Mouse (Mus musculus): ENCODE results near the gene Trio. TPM values are rescaled to one million over a fixed set of nuclear protein-coding genes. Genes with fewer than 3 reads are reported as not detected.

The Trio gene
- polyA plus RNA-seq, 1 experiment from 2014 or later, result 60.8 TPM

DNA sequence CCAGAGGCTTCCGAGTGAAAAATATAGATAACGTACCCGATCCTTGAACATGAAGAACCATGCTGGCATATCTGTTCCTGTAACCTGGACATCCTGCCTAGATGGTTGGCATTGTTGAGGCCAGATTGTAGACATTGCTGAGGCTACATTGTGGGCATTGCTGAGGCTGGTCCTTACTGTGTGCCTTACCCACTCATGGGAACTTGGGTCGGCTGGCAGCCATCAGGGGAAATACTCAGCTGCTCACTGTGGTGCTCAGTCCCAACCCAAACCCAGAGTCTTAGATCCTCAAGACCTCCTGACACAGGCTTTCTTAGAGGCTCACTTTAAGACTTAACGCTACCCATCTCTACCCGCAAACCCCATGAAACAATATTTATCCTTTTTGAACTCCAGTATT is 2.9 kb upstream of the Trio start:
- WGBS, result 94% methylated on average over 6 of the region's 6 CpGs
- ATAC-seq (ENCODE audit: low read depth), result no peak

DNA sequence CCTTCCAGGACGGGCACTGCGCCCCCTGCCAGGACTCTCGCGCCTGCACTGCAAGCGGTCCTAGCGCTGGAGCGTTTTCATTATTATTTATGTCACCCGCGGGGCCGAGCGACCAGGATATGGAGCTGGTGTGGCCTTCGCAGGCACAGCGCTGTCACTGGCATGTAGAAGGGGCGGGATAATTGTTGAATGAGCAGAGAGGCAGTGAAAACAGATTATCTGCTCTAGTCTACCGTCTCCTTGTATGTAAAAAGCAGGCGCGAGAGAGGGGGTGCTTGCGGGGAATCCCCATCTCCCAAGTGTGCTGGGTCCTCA is 476 bp upstream of the Trio start:
- H3K27me3 ChIP-seq (replicated peaks; ENCODE audit: control insufficient read depth, insufficient read depth, low read length), result no peaks in the 10 kb centered on the region
- no peaks in the 10 kb centered on the region for H3K9me3 ChIP-seq (ENCODE audit: control insufficient read depth, low read length)
- WGBS, result under 1% methylated on average over 14 of the region's 18 CpGs
- DNase-seq (ENCODE audit: low spot score) (no peak), ATAC-seq (ENCODE audit: low read depth) (no peak)
- 0 out of 2 replicates have a peak overlapping the region, but pooled peaks have one; percentile 17 for H3K27ac ChIP-seq (replicated peaks; ENCODE audit: low read depth, low read length)
- H3K4me2 ChIP-seq (ENCODE audit: low read depth, low read length), result peak overlapping the region; percentile 76
- H3K9ac ChIP-seq (ENCODE audit: low read depth, low read length), result peak overlapping the region; percentile 43; the same call in 1 of the 2 replicates
- H3K4me1 ChIP-seq (ENCODE audit: control insufficient read depth, insufficient read depth, low read length), result peaks cover 24% of the 10 kb centered on the region
- peak overlapping the region; percentile 90 for H3K4me3 ChIP-seq (ENCODE audit: low read depth, low read length)
- no peaks in the 10 kb centered on the region for H3K36me3 ChIP-seq (ENCODE audit: control insufficient read depth, insufficient read depth, low read length)

More for the DNA sequence above, 2.9 kb upstream of the Trio start:
- H3K27ac ChIP-seq (replicated peaks; ENCODE audit: low read depth, low read length), result no peak overlapping the region
- DNase-seq (ENCODE audit: low spot score), result no peak
- H3K9me3 ChIP-seq (ENCODE audit: control insufficient read depth, low read length), result no peaks in the 10 kb centered on the region
- H3K4me2 ChIP-seq (ENCODE audit: low read depth, low read length), result no peak overlapping the region
- H3K4me1 ChIP-seq (ENCODE audit: control insufficient read depth, insufficient read depth, low read length), result peaks cover 3% of the 10 kb centered on the region; the same call in 1 of the 2 replicates
- no peak overlapping the region for H3K4me3 ChIP-seq (ENCODE audit: low read depth, low read length)
- no peaks in the 10 kb centered on the region for H3K36me3 ChIP-seq (ENCODE audit: control insufficient read depth, insufficient read depth, low read length)
- no peaks in the 10 kb centered on the region for H3K27me3 ChIP-seq (replicated peaks; ENCODE audit: control insufficient read depth, insufficient read depth, low read length)
- no peak overlapping the region for H3K9ac ChIP-seq (ENCODE audit: low read depth, low read length)

DNA sequence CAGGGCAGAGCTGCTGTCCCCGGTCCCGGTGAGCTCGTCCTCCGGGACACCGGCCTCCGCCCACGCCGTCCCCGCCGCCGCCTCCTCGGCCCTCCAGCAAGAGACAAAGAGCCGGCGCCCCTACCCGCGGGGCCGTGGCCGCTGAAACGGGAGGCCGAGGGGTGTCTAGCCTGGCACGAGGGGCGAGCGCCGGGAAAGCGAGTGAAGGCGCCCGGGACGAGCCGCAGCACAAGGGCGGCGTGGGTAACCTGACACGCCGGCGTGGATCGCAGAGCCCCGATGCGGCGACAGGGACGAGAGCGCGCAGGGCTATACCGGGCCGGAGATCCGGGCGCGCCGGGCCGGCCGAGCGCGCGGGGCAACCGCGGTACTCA is 696 bp downstream of the Trio start:
- Histone ChIP-seq H3K9ac (ENCODE audit: low read depth, low read length) (peak overlapping the region; percentile 94), H3K4me1 (ENCODE audit: control insufficient read depth, insufficient read depth, low read length) (peaks cover 24% of the 10 kb centered on the region), H3K27me3 (replicated peaks; ENCODE audit: control insufficient read depth, insufficient read depth, low read length) (no peaks in the 10 kb centered on the region), H3K36me3 (ENCODE audit: control insufficient read depth, insufficient read depth, low read length) (no peaks in the 10 kb centered on the region), H3K4me2 (ENCODE audit: low read depth, low read length) (peak overlapping the region; percentile 93), H3K27ac (replicated peaks; ENCODE audit: low read depth, low read length) (peak overlapping the region; percentile 99), H3K9me3 (ENCODE audit: control insufficient read depth, low read length) (no peaks in the 10 kb centered on the region), H3K4me3 (ENCODE audit: low read depth, low read length) (peak overlapping the region; percentile 90)
- peak; percentile 46 for DNase-seq (ENCODE audit: low spot score)
- peak; percentile 27 for ATAC-seq (ENCODE audit: low read depth)
- 0% methylated on average over 8 of the region's 54 CpGs for WGBS

DNA sequence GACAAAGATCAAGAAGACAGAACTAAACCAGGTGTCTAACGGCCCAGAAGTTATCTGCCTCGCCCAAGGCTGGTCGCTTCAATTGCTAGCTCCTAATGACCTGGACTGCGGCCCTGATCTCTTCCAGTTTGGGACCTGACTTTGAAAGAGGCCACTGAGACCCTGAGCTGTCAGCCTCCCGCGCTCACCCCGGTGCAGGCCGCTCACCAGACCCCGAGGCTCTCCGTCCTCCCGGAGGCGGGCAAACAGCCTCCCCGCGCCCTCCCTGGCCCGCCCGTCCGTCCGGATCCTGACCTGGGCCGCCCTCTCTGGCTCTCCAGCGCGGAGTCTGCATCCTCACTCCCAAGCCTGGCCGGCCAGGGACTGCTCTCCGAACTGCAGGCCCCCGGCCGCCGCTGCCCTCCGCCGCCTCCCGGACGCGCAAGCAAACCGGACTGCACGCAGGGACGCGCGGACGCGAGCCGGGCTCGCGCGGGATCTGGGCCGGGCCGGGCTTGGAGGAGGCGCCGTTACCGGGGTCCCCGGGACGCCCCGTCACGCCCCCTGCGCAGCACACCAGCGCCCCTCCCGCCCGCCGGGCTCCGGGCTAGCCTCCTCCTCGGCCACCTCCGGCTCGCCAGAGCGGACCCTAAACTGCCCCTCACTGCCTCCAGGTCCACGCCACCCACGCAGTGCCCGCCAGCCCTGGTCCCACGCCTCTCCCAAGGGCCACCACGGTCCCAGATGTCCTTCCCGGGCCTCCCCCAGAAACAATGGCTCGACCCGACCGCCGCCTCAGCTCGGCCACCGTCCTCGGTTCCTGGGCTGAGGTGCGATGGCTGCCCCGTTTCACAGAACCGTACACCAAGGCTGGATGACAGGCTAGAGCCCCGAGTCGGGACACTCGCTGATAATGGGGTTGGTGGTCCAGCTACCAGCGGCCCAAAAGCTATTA is 1.4 kb downstream of the Trio start:
- peaks cover 24% of the 10 kb centered on the region for H3K4me1 ChIP-seq (ENCODE audit: control insufficient read depth, insufficient read depth, low read length)
- peak overlapping the region; percentile 93 for H3K4me2 ChIP-seq (ENCODE audit: low read depth, low read length)
- peak overlapping the region; percentile 94 for H3K9ac ChIP-seq (ENCODE audit: low read depth, low read length)
- H3K4me3 ChIP-seq (ENCODE audit: low read depth, low read length), result peak overlapping the region; percentile 90
- ATAC-seq (ENCODE audit: low read depth), result peak; percentile 50
- peak; percentile 83 for DNase-seq (ENCODE audit: low spot score)
- H3K27ac ChIP-seq (replicated peaks; ENCODE audit: low read depth, low read length), result peak overlapping the region; percentile 99
- H3K9me3 ChIP-seq (ENCODE audit: control insufficient read depth, low read length), result no peaks in the 10 kb centered on the region
- no peaks in the 10 kb centered on the region for H3K36me3 ChIP-seq (ENCODE audit: control insufficient read depth, insufficient read depth, low read length)
- no peaks in the 10 kb centered on the region for H3K27me3 ChIP-seq (replicated peaks; ENCODE audit: control insufficient read depth, insufficient read depth, low read length)
- WGBS, result 0% methylated on average over 30 of the region's 81 CpGs

DNA sequence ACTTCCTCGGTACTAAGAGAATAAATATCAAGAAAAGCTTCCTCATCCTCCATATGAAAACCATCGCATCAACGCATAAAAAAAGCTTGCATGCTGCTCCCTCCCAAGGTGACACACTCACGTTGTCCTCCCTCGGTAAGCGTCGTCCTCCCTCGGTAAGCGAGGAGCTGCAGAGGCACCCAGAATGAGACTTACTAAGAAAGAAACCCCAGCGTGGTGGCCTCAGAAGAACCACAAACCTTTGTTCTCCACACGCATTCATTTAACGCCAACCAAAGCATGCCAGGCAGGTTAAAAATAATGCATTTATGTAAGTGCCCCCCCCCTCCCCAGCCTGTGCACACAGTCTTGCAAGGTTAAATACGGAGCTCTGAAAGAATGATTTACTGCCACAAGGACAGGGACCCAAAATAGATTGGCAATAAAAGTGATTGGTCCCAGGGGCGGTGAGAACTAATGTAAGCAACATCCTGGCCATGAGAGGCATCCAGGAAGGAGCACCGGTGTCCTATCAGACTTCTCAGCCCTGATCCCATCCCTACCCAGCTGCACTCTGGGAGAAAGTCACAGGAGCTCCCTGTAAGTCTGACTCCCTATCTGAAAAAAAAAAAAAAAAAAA is 3.9 kb downstream of the Trio start:
- DNase-seq (ENCODE audit: low spot score) (no peak), ATAC-seq (ENCODE audit: low read depth) (no peak)
- Histone ChIP-seq H3K27ac (replicated peaks; ENCODE audit: low read depth, low read length) (no peak overlapping the region), H3K9me3 (ENCODE audit: control insufficient read depth, low read length) (no peaks in the 10 kb centered on the region), H3K4me1 (ENCODE audit: control insufficient read depth, insufficient read depth, low read length) (peaks cover 24% of the 10 kb centered on the region), H3K4me2 (ENCODE audit: low read depth, low read length) (peak overlapping the region; percentile 1; the same call in 1 of the 2 replicates), H3K4me3 (ENCODE audit: low read depth, low read length) (no peak overlapping the region), H3K9ac (ENCODE audit: low read depth, low read length) (no peak overlapping the region), H3K27me3 (replicated peaks; ENCODE audit: control insufficient read depth, insufficient read depth, low read length) (no peaks in the 10 kb centered on the region), H3K36me3 (ENCODE audit: control insufficient read depth, insufficient read depth, low read length) (no peaks in the 10 kb centered on the region)
- 14% methylated on average over 15 of the region's 15 CpGs for WGBS

DNA sequence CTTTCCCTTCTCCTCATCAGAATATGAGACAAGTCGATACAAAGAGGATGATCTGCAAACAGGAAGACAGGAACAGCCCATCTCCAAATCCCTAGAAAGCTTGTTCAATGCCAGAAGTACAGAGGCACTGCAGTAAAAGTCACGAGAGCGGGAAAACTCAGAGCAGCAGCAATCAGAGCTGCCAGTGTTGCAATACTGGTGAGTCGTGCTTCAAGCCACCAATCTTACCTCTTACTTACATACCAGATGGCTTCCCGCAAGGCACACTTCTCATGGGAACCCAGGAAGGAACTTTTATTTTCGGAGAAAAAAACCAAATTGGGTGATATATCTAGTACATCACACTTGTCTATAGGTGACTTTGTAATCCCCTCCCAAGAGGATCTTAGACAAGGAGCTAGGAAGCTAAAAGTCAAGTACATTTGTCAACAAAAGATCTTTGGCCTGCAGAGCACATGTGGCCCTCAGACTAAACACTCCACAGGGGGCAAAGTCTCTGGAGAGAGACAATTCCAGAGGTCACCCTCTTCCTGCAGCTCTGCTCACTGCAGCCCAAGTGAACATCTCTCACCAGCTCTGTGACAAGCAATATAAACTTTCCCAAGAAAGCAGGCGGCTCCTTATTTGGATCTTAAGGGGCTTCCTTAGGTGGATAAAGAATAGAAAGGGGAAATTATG is 6.1 kb downstream of the Trio start:
- no peaks in the 10 kb centered on the region for H3K9me3 ChIP-seq (ENCODE audit: control insufficient read depth, low read length)
- no peak overlapping the region for H3K27ac ChIP-seq (replicated peaks; ENCODE audit: low read depth, low read length)
- no peaks in the 10 kb centered on the region for H3K27me3 ChIP-seq (replicated peaks; ENCODE audit: control insufficient read depth, insufficient read depth, low read length)
- H3K4me3 ChIP-seq (ENCODE audit: low read depth, low read length), result no peak overlapping the region
- DNase-seq (ENCODE audit: low spot score) (no peak), ATAC-seq (ENCODE audit: low read depth) (no peak)
- H3K4me2 ChIP-seq (ENCODE audit: low read depth, low read length), result no peak overlapping the region
- H3K36me3 ChIP-seq (ENCODE audit: control insufficient read depth, insufficient read depth, low read length), result no peaks in the 10 kb centered on the region
- 52% methylated on average over 7 of the region's 7 CpGs for WGBS
- no peak overlapping the region for H3K9ac ChIP-seq (ENCODE audit: low read depth, low read length)
- H3K4me1 ChIP-seq (ENCODE audit: control insufficient read depth, insufficient read depth, low read length), result peaks cover 29% of the 10 kb centered on the region

DNA sequence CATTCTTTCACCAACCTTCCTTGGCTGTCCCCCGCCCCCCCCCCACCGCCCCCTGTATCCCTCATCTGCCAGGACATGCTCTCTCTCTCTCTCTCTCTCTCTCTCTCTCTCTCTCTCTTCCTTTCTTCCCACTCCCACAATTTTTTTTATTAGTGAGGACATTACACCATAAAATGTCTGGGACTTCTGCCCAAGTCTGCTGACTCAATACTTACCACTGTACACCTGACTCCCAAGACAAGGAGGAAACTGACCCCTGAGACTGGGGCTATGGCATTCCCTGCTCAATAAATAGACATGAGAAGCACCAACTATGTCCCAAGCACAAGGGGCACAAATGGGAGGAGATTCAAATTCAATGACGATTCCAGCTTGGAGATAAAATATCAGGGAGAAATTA is 18.1 kb downstream of the Trio start:
- Histone ChIP-seq H3K4me3 (ENCODE audit: low read depth, low read length) (no peak overlapping the region), H3K4me1 (ENCODE audit: control insufficient read depth, insufficient read depth, low read length) (peaks cover 25% of the 10 kb centered on the region), H3K4me2 (ENCODE audit: low read depth, low read length) (no peak overlapping the region), H3K36me3 (ENCODE audit: control insufficient read depth, insufficient read depth, low read length) (no peaks in the 10 kb centered on the region), H3K27me3 (replicated peaks; ENCODE audit: control insufficient read depth, insufficient read depth, low read length) (no peaks in the 10 kb centered on the region), H3K9ac (ENCODE audit: low read depth, low read length) (no peak overlapping the region), H3K27ac (replicated peaks; ENCODE audit: low read depth, low read length) (no peak overlapping the region), H3K9me3 (ENCODE audit: control insufficient read depth, low read length) (no peaks in the 10 kb centered on the region)
- DNase-seq (ENCODE audit: low spot score) (no peak), ATAC-seq (ENCODE audit: low read depth) (no peak)
- WGBS, result 53% methylated on average over 3 of the region's 3 CpGs

DNA sequence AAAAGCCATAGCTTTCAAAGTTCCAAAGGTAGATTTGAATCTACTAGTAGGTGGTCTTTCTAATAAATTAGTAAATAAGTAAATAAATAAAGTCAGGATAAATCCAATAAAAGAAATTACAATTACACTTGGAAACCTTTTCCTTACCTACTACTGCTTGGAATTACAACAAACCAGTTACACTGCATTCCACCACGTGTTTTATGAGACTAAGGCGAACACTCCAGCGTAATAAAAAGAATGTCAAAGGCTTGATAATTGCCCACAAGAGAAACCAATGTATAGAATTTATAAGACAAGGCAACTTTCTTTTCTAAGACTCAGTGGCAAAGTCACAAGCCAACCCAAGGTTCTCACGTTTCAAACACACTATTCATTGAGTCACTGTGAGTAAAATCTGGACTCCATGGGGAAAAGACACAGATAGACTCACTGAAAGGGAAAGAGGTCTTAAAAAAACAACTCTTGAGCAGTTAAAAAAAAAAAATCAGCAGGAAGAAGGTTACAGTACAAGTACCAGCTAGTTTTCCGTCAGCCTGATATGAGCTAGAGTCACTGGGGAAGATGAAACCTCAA is 21.4 kb downstream of the Trio start:
- Histone ChIP-seq H3K4me3 (ENCODE audit: low read depth, low read length) (no peak overlapping the region), H3K9me3 (ENCODE audit: control insufficient read depth, low read length) (no peaks in the 10 kb centered on the region), H3K27me3 (replicated peaks; ENCODE audit: control insufficient read depth, insufficient read depth, low read length) (no peaks in the 10 kb centered on the region), H3K36me3 (ENCODE audit: control insufficient read depth, insufficient read depth, low read length) (no peaks in the 10 kb centered on the region), H3K27ac (replicated peaks; ENCODE audit: low read depth, low read length) (no peak overlapping the region), H3K4me1 (ENCODE audit: control insufficient read depth, insufficient read depth, low read length) (peaks cover 25% of the 10 kb centered on the region), H3K9ac (ENCODE audit: low read depth, low read length) (no peak overlapping the region), H3K4me2 (ENCODE audit: low read depth, low read length) (no peak overlapping the region)
- 37% methylated on average over 5 of the region's 5 CpGs for WGBS
- ATAC-seq (ENCODE audit: low read depth) (peak; percentile 47), DNase-seq (ENCODE audit: low spot score) (peak; percentile 59)

Measured in embryonic facial prominence, embryonic 14.5 days (tissue).